Mouse (Mus musculus): Measurements from ENCODE around the gene Zscan22. TPM values are rescaled to one million over a fixed set of nuclear protein-coding genes. Genes with fewer than 3 reads are reported as not detected.
"Not testable (repeated sequence)": the region's sequence is repeated elsewhere in the genome, so short reads cannot be mapped to it uniquely, and the experiment has no call there.

Zscan22 gene
- total and polyA plus RNA-seq, 2 experiments: 1.2 to 6.6 TPM

- Histone ChIP-seq H3K27ac (replicated peaks; ENCODE audit: insufficient read depth, low read depth, low read length) (no peak overlapping the region), H3K9ac (ENCODE audit: low read depth, low read length) (no peak overlapping the region), H3K4me1 (ENCODE audit: control insufficient read depth, insufficient read depth, low read length) (peaks cover 5% of the 10 kb centered on the region), H3K79me2 (ENCODE audit: control insufficient read depth, insufficient read depth, low read length) (no peaks in the 10 kb centered on the region), H3K27me3 (ENCODE audit: control insufficient read depth, insufficient read depth, low read length) (no peaks in the 10 kb centered on the region), H3K4me3 (ENCODE audit: insufficient read depth, low read depth, low read length) (no peak overlapping the region), H3K36me3 (ENCODE audit: control insufficient read depth, insufficient read depth, low read length) (peaks cover 10% of the 10 kb centered on the region; the same call in 1 of the 2 replicates)
- no peak for DNase-seq (ENCODE audit: extremely low read depth, low read depth, low spot score)
- 37% methylated on average over 1 of the region's 1 CpGs for WGBS
- no peak for TF ChIP-seq POLR2A (IDR thresholded peaks at IDR 0.05; ENCODE audit: extremely low read depth, insufficient read depth, low read length)
- no peak for TF ChIP-seq CTCF (IDR thresholded peaks at IDR 0.05; ENCODE audit: low read depth, low read length)
These were observed 7.5 kb downstream of the Zscan22 start for GRCm38 (mm10) chr7:12905146-12905545.

GRCm38 (mm10) chr7:12909498-12909962, 11.9 kb downstream of the Zscan22 start:
- Histone ChIP-seq H3K4me1 (ENCODE audit: control insufficient read depth, insufficient read depth, low read length) (peaks cover 3% of the 10 kb centered on the region), H3K36me3 (ENCODE audit: control insufficient read depth, insufficient read depth, low read length) (peaks cover 8% of the 10 kb centered on the region; the same call in 1 of the 2 replicates), H3K27ac (replicated peaks; ENCODE audit: insufficient read depth, low read depth, low read length) (peak overlapping the region; percentile 70), H3K79me2 (ENCODE audit: control insufficient read depth, insufficient read depth, low read length) (no peaks in the 10 kb centered on the region), H3K9ac (ENCODE audit: low read depth, low read length) (peak overlapping the region; percentile 68), H3K4me3 (ENCODE audit: insufficient read depth, low read depth, low read length) (peak overlapping the region; percentile 57), H3K27me3 (ENCODE audit: control insufficient read depth, insufficient read depth, low read length) (no peaks in the 10 kb centered on the region)
- peak; percentile 65 for DNase-seq (ENCODE audit: extremely low read depth, low read depth, low spot score)
- peak; percentile 45 for TF ChIP-seq CTCF (IDR thresholded peaks at IDR 0.05; ENCODE audit: low read depth, low read length)
- no peak for TF ChIP-seq POLR2A (IDR thresholded peaks at IDR 0.05; ENCODE audit: extremely low read depth, insufficient read depth, low read length)
- 41% methylated on average over 7 of the region's 7 CpGs for WGBS

GRCm38 (mm10) chr7:12910181-12910668, 12.6 kb downstream of the Zscan22 start:
- H3K9ac ChIP-seq (ENCODE audit: low read depth, low read length): peak overlapping the region; percentile 68
- no peak for TF ChIP-seq POLR2A (IDR thresholded peaks at IDR 0.05; ENCODE audit: extremely low read depth, insufficient read depth, low read length)
- TF ChIP-seq CTCF (IDR thresholded peaks at IDR 0.05; ENCODE audit: low read depth, low read length): no peak
- 13% methylated on average over 19 of the region's 19 CpGs for WGBS
- no peaks in the 10 kb centered on the region for H3K79me2 ChIP-seq (ENCODE audit: control insufficient read depth, insufficient read depth, low read length)
- H3K4me3 ChIP-seq (ENCODE audit: insufficient read depth, low read depth, low read length): peak overlapping the region; percentile 57
- DNase-seq (ENCODE audit: extremely low read depth, low read depth, low spot score): peak; percentile 78
- H3K36me3 ChIP-seq (ENCODE audit: control insufficient read depth, insufficient read depth, low read length): peaks cover 6% of the 10 kb centered on the region; the same call in 1 of the 2 replicates
- peak overlapping the region; percentile 70 for H3K27ac ChIP-seq (replicated peaks; ENCODE audit: insufficient read depth, low read depth, low read length)
- H3K4me1 ChIP-seq (ENCODE audit: control insufficient read depth, insufficient read depth, low read length): peaks cover 3% of the 10 kb centered on the region
- no peaks in the 10 kb centered on the region for H3K27me3 ChIP-seq (ENCODE audit: control insufficient read depth, insufficient read depth, low read length)

GRCm38 (mm10) chr7:12913556-12913955, 15.9 kb downstream of the Zscan22 start:
- peak; percentile 57 for DNase-seq (ENCODE audit: extremely low read depth, low read depth, low spot score)
- H3K4me1 ChIP-seq (ENCODE audit: control insufficient read depth, insufficient read depth, low read length): peaks cover 3% of the 10 kb centered on the region
- H3K9ac ChIP-seq (ENCODE audit: low read depth, low read length): no peak overlapping the region
- H3K27ac ChIP-seq (replicated peaks; ENCODE audit: insufficient read depth, low read depth, low read length): no peak overlapping the region
- TF ChIP-seq CTCF (IDR thresholded peaks at IDR 0.05; ENCODE audit: low read depth, low read length) (peak; percentile 57), POLR2A (IDR thresholded peaks at IDR 0.05; ENCODE audit: extremely low read depth, insufficient read depth, low read length) (no peak)
- H3K4me3 ChIP-seq (ENCODE audit: insufficient read depth, low read depth, low read length): no peak overlapping the region
- H3K79me2 ChIP-seq (ENCODE audit: control insufficient read depth, insufficient read depth, low read length): no peaks in the 10 kb centered on the region
- no peaks in the 10 kb centered on the region for H3K36me3 ChIP-seq (ENCODE audit: control insufficient read depth, insufficient read depth, low read length)
- no peaks in the 10 kb centered on the region for H3K27me3 ChIP-seq (ENCODE audit: control insufficient read depth, insufficient read depth, low read length)

- 62% methylated on average over 7 of the region's 8 CpGs for WGBS
- not testable (repeated sequence) for H3K9ac ChIP-seq (ENCODE audit: low read depth, low read length); H3K4me3 ChIP-seq (ENCODE audit: insufficient read depth, low read depth, low read length); H3K79me2 ChIP-seq (ENCODE audit: control insufficient read depth, insufficient read depth, low read length); H3K27me3 ChIP-seq (ENCODE audit: control insufficient read depth, insufficient read depth, low read length); DNase-seq (ENCODE audit: extremely low read depth, low read depth, low spot score)
- Histone ChIP-seq H3K4me1 (ENCODE audit: control insufficient read depth, insufficient read depth, low read length) (peaks cover 11% of the 10 kb centered on the region), H3K27ac (replicated peaks; ENCODE audit: insufficient read depth, low read depth, low read length) (peak overlapping the region; percentile 75), H3K36me3 (ENCODE audit: control insufficient read depth, insufficient read depth, low read length) (peaks cover 21% of the 10 kb centered on the region)
These were observed 22.9 kb downstream of the Zscan22 start for GRCm38 (mm10) chr7:12920495-12920894.

- Histone ChIP-seq H3K27me3 (ENCODE audit: control insufficient read depth, insufficient read depth, low read length) (no peaks in the 10 kb centered on the region), H3K79me2 (ENCODE audit: control insufficient read depth, insufficient read depth, low read length) (peaks cover 5% of the 10 kb centered on the region; the same call in 1 of the 2 replicates), H3K36me3 (ENCODE audit: control insufficient read depth, insufficient read depth, low read length) (peaks cover 29% of the 10 kb centered on the region), H3K4me3 (ENCODE audit: insufficient read depth, low read depth, low read length) (peak overlapping the region; percentile 70), H3K27ac (replicated peaks; ENCODE audit: insufficient read depth, low read depth, low read length) (peak overlapping the region; percentile 86), H3K4me1 (ENCODE audit: control insufficient read depth, insufficient read depth, low read length) (peaks cover 11% of the 10 kb centered on the region), H3K9ac (ENCODE audit: low read depth, low read length) (peak overlapping the region; percentile 75)
- 2% methylated on average over 3 of the region's 3 CpGs for WGBS
- TF ChIP-seq CTCF (IDR thresholded peaks at IDR 0.05; ENCODE audit: low read depth, low read length) (no peak), POLR2A (IDR thresholded peaks at IDR 0.05; ENCODE audit: extremely low read depth, insufficient read depth, low read length) (no peak)
- DNase-seq (ENCODE audit: extremely low read depth, low read depth, low spot score): no peak
These were observed 23.7 kb downstream of the Zscan22 start for GRCm38 (mm10) chr7:12921318-12921704.

Measured in liver, adult 2 months (tissue).